Mouse (Mus musculus) CD4-positive naive resting alpha-beta T cell, adult 76 days (primary cell): Measurements from ENCODE around the gene Prrg3. TPM values are rescaled to one million over a fixed set of nuclear protein-coding genes. Genes with fewer than 3 reads are reported as not detected.

ENCODE experiments used
- total RNA-seq: library from RNA; stranded (reverse); gene quantifications from one replicate; pipeline ENCODE4 v1.2.4, GENCODE M21; 2023

Gene Prrg3
- total RNA-seq = not detected

GRCm38 (mm10) chrX:71962073-71963051 is at the start of gene Prrg3:
Prrg3 (plus strand) TSS chrX:71962624.

GRCm38 (mm10) chrX:71972686-71973085 is 10.3 kb downstream of the Prrg3 start, which contains the start of gene Fate1:
Fate1 (plus strand) TSS chrX:71972986.

GRCm38 (mm10) chrX:71991549-71991948 is 29.1 kb downstream of the Prrg3 start, which contains the start of gene Cnga2:
Cnga2 (plus strand) TSS chrX:71991849.

Other genes starting within 250 kb of the Prrg3 start
- gene Vma21, start 146.7 kb upstream of the Prrg3 start, total RNA-seq = 17.2 TPM
- 0.38 TPM for gene Gm1141, start 41.6 kb upstream of the Prrg3 start, total RNA-seq
- not detected for gene Fate1, start 10.4 kb downstream of the Prrg3 start, total RNA-seq
- not detected for gene Cnga2, start 29.2 kb downstream of the Prrg3 start, total RNA-seq